Mouse (Mus musculus) ovary, adult 18-20 months (tissue): Measurements from ENCODE around the gene Actn1.
A peak's percentile ranks its signal among the peaks of the same experiment; 100 is the strongest.

Experiments
- DNase-seq: peaks from one replicate; pipeline ENCODE4 v3.0.0; 2022; ENCODE audit warnings: low spot score, mixed read lengths

Actn1 gene

DNA sequence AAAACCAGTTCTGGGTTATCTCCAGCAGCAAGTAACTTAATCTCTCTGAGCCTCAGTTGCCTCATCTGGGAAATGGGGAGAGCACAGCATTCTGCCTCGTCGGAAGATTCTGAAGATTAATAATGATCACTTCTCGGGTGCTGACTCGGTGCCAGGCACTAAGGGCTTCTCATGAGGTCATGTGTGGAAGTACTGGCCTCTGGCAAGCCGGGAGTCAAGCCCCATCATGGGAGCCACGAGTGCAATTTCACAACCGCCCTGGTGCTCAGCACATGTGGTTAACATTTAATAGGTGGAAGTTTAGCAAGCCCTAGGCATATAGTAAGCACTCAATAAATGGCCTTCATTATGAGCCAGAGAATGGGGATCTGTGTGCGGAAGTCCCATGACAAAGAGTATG, 125.0 kb downstream of the Actn1 start:
- no peak for DNase-seq

DNA sequence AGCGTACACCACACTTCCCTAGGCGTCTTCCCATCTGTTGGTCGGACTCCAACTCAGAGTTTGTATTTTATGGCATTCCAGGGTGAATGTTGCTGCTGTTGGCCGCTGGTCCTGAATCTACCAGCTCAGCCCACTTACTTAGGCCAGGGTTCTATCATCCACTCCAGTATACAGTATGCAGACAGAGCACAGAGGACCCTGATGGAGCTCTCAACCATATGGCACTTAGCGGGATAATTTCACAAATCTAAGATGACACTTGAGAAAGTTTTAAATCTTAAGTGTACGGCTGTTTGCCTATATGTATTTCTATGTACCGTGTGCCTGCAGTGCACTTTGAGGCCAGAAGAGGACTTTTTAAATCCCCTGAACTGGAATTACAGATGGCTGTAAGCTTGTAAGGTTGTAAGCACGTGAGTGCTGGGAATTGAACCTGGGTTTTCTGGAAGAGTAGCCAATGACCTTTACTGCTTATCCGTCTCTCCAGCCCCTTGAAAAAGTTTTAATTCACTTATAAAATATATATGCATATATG, 127.1 kb downstream of the Actn1 start:
- DNase-seq, result no peak

DNA sequence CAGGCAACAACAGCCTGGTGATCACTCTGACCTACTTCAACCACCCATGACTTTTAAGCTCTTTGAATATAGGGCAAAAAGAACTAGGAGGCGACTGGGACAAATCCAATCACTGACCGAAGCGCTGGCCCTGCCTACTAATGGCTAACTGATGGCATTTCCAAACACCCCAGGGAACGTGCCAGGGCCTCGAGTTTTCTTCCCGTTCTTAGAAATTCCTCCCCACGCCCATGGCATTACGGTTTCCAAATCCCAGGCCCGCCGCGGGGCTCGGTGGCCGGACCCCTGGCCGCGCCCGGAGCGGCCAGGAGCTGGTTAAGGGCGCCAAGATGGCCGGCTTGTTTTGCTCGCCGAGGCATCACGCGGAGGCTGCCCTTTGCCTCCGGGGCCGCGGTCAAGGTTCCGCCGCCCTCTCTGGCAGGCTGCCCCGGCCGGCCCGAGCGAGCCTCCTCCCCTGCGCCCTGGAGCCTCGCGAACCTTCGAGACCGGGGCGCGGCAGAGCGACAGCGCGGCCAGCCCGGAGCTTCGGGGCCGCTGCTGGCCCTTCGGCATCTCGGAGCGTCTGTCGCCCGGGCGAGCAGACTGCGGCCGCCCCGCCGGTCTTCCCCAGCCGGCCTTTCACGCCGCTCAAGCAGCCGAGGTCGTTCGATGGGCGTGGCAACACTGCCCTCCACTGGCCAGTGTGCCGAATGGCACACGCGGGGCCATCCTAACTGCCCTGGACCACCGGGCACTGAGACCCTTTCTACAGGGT, 127.7 kb downstream of the Actn1 start:
- peak; percentile 82 for DNase-seq

DNA sequence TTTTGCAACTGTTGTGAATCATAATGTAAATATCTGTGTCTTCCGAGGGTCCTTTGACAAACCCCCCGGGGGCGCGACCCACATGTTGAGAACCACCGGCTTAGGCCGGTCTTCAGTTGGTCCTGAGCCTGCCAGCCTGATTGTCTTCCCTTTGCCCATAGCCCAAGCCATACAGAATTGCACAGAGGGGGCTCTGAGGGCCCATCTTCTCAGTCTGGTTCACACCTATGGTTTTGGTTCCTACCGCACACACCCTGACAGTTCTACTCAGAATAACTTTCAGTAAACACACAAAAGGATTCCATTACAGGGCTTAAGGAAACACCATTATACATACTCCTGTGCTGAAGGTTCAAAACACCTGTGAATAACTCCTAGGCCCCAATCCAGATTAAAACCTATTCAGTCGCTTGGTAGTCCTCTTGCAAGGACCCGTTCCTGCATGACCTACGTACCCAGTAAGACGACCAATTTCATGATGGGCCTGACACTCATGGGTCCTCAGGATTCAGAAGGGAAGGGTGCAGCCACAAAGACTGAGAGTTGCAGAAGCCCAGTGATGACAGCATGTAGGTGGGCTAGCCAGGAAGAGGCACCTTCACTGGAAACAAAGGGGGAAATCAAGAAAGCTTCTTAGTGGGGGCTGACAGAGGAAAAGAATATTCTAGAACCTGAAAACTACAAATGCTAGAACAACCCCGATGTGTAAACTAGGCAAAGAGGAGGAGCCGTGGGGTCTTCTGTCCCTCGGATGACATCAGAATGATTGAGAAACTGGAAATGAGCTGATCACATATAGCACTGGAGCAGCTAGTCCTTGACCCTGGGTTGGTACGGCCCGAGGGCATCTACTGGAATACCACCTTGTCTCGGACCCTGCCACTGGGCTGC, 128.6 kb downstream of the Actn1 start:
- no peak for DNase-seq

- no peak for DNase-seq
These were observed 129.4 kb downstream of the Actn1 start for GRCm38 (mm10) chr12:80130558-80131358.

DNA sequence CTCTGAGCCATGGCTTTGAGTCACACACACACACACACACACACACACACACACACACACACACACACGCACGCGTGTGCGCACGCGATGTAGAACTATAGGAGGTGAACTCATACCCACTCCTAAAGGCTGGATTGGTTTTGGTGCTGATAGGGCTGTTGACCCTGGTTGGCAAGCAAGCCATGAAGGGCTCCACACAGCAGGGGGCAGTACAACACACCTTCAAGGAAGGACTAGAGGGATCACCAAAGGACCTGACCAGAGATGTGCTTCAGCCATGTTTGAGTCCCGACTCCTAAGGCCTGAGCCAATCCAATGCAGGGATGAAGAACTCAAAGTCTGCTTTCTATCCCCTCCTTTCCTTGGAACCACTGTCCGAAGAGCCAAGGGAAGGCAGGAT, 130.6 kb downstream of the Actn1 start:
- DNase-seq, result no peak

DNA sequence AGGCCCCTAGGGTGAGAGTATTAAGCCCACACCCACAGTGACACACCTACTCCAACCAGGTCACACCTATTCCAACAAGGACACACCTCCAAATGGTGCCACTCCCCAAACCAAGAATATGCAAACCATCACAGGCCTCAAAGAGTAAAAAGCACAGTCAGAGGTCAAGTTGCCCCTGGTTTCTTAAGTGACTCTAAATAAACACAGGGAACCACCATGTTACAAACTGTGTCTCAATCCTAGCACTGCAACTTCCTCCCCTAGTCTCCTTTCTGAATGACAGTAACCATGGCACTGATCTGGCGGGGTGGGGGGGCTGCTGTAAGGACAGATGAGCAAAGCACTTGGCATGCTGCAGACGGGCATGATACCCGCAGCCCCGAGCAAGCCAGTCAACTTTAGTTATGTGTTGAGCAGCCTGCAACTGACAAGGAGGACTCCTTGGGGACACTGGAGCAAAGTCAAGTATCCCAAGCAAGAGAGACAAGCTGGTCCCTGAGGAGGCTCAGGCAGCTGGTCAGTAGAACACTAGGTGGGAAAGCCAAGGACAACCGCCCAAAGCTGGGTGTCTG, 132.9 kb downstream of the Actn1 start:
- no peak for DNase-seq

DNA sequence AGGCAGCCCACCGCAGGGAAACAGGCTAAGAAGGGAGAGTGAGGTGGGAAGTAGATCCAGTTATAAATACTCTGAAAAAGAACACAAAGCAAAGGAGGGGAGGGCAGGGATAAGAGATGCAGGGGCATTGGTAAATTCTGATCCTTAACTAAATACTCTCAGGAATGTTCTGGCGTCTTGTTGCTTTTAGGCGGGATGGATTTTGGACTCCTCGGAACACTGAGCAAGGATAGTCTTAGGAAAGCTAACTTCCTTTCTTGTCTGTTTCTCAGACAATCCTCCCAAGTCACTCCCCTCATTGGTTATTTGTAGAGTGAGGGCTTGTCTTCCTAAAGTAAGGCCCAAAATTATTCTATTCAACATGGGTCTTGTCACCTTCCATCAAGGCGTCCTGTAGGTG, 134.9 kb downstream of the Actn1 start:
- no peak for DNase-seq

DNA sequence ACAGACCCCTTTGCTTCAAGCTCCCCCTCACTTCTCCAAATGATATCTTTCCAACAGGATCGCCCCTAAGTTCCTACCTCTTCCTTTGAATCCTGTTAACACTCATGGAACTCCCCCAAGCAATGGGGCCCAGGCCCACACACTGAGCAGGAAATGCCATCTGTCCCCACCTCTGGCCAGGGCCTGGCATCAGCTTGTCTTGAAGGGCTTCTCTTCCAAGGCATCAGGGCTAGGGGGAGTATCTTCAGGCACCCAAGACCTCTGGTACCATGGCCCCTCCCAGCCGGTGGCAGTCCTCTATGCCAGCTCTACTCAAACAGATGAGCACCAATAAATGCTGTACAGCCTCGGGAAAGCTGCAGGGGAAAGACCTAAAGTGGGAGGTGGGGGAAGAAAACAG, 135.4 kb downstream of the Actn1 start:
- no peak for DNase-seq

- DNase-seq, result no peak
These were observed 136.0 kb downstream of the Actn1 start for GRCm38 (mm10) chr12:80124211-80124610.

- DNase-seq, result no peak
These were observed 136.9 kb downstream of the Actn1 start for GRCm38 (mm10) chr12:80123227-80123803.

GRCm38 (mm10) chr12:80121438-80121837, 138.7 kb downstream of the Actn1 start:
- DNase-seq, result no peak

DNA sequence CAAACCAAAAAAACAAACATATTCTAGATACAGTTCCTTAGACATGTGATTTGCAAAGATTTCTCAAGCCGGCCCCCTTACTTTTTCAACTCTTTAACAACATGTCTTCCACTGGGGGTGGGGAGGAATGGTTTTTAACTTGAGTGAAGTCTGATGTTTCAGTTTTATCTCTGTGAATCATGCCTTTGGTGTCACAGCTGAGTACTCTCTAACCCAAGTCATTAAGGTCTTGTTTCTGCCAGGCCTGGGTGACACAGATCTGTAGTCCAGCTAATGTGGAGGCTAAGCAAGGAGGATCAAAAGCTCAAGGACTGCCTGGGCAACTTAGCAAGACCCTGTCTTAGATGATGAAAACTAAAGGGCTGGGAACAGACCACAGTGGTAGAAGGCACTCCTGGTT, 141.6 kb downstream of the Actn1 start:
- no peak for DNase-seq
